Mouse (Mus musculus): ENCODE measurements at regions not wholly inside any gene's neighbourhood (a gene's known extent, or its start where the extent isn't known, plus 50 kb on each side); places are given as distances from the start of the nearest gene placed in this dataset.

DNA sequence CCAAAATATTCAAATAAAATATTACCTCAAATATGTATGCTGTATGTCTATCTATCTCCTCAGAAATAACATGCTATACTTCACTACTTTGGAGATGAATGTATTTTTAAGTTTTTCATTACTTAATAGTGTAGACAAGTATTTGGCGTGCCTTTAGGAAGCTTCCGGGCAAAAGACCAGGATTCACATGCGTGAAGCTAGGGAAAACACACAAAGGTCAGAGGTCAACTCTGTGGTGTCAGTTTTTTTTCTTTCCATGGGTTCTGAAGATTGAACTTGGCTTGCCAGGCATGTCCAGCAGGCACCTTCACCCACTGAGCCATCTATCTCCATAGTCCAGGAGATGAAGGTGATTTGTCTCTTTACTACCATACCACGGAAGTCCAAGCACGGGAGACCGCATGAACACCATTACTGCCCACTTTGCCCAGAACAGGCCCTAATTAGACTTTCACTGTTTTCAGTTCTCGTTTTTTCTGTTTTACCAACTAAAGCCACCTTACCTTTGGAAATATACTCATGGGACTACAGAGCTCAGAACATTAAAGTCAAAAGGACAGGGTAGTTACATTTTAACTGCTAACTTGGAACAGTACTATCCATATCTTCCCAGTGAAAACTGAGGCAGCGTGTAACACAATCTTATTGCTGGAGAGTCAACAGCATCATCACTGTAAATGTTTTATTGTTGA lies 76.9 kb upstream of the Ak4 start:
- no peak for TF ChIP-seq CTCF (IDR thresholded peaks at IDR 0.05; ENCODE audit: low read depth)
- H3K9me3 ChIP-seq (ENCODE audit: low read length), result no peaks in the 10 kb centered on the region
- peaks cover 27% of the 10 kb centered on the region for H3K36me3 ChIP-seq (ENCODE audit: insufficient read depth)
- H3K9ac ChIP-seq, result no peak overlapping the region
- no peak overlapping the region for H3K4me2 ChIP-seq (ENCODE audit: low read depth)
- no peak overlapping the region for H3K27ac ChIP-seq (ENCODE audit: low read depth, low read length)
- H3K4me3 ChIP-seq (ENCODE audit: low read depth, low read length), result no peak overlapping the region
- no peak for DNase-seq
- WGBS, result 95% methylated on average over 8 of the region's 8 CpGs
- no peaks in the 10 kb centered on the region for H3K4me1 ChIP-seq (ENCODE audit: insufficient read depth)
- no peak for ATAC-seq
- no peaks in the 10 kb centered on the region for H3K27me3 ChIP-seq (ENCODE audit: insufficient read depth, low read length)

- Histone ChIP-seq H3K4me3 (ENCODE audit: low read depth, low read length) (no peak overlapping the region), H3K4me2 (ENCODE audit: low read depth) (no peak overlapping the region), H3K4me1 (ENCODE audit: insufficient read depth) (no peaks in the 10 kb centered on the region), H3K9ac (no peak overlapping the region), H3K27ac (ENCODE audit: low read depth, low read length) (no peak overlapping the region), H3K27me3 (ENCODE audit: insufficient read depth, low read length) (no peaks in the 10 kb centered on the region), H3K36me3 (ENCODE audit: insufficient read depth) (peaks cover 17% of the 10 kb centered on the region), H3K9me3 (ENCODE audit: low read length) (no peaks in the 10 kb centered on the region)
- no peak for TF ChIP-seq CTCF (IDR thresholded peaks at IDR 0.05; ENCODE audit: low read depth)
- DNase-seq (no peak), ATAC-seq (no peak)
These were observed 75.7 kb upstream of the Jak1 start for GRCm38 (mm10) chr4:101340741-101341140.

DNA sequence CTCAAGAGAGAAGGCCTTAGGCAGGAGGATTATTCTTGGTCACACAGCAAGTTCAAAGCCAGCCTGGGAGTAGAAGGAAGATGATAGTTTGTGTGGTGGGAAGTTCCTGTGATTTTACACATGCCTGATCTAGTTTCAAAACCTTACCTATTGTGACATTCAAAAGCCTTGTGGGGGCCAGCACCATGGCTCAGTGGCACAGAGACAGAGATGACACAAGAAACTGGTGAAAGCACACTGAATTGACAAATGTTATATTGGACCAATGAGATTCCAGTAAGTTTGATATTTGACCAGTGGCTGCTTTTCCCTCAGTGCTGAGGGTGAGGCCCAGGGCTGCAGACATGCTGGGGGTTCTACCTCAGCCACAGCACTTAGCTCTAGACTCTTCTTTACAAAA lies 73.1 kb upstream of the Jak1 start:
- Histone ChIP-seq H3K27ac (ENCODE audit: low read depth, low read length) (no peak overlapping the region), H3K9me3 (ENCODE audit: low read length) (no peaks in the 10 kb centered on the region), H3K4me1 (ENCODE audit: insufficient read depth) (no peaks in the 10 kb centered on the region), H3K4me2 (ENCODE audit: low read depth) (no peak overlapping the region), H3K36me3 (ENCODE audit: insufficient read depth) (no peaks in the 10 kb centered on the region), H3K9ac (no peak overlapping the region), H3K27me3 (ENCODE audit: insufficient read depth, low read length) (no peaks in the 10 kb centered on the region), H3K4me3 (ENCODE audit: low read depth, low read length) (no peak overlapping the region)
- ATAC-seq (no peak), DNase-seq (no peak)
- TF ChIP-seq CTCF (IDR thresholded peaks at IDR 0.05; ENCODE audit: low read depth), result no peak

GRCm38 (mm10) chr4:101336811-101337210 lies 71.7 kb upstream of the Jak1 start:
- WGBS, result 50% methylated on average over 4 of the region's 4 CpGs
- Histone ChIP-seq H3K4me1 (ENCODE audit: insufficient read depth) (no peaks in the 10 kb centered on the region), H3K4me2 (ENCODE audit: low read depth) (no peak overlapping the region), H3K27ac (ENCODE audit: low read depth, low read length) (no peak overlapping the region), H3K9me3 (ENCODE audit: low read length) (no peaks in the 10 kb centered on the region), H3K27me3 (ENCODE audit: insufficient read depth, low read length) (no peaks in the 10 kb centered on the region), H3K4me3 (ENCODE audit: low read depth, low read length) (no peak overlapping the region), H3K9ac (no peak overlapping the region), H3K36me3 (ENCODE audit: insufficient read depth) (no peaks in the 10 kb centered on the region)
- DNase-seq (no peak), ATAC-seq (no peak)
- TF ChIP-seq CTCF (IDR thresholded peaks at IDR 0.05; ENCODE audit: low read depth), result no peak

GRCm38 (mm10) chr4:101336371-101336770 lies 71.3 kb upstream of the Jak1 start:
- no peak overlapping the region for H3K4me2 ChIP-seq (ENCODE audit: low read depth)
- H3K9ac ChIP-seq, result no peak overlapping the region
- DNase-seq (no peak), ATAC-seq (no peak)
- no peaks in the 10 kb centered on the region for H3K4me1 ChIP-seq (ENCODE audit: insufficient read depth)
- H3K4me3 ChIP-seq (ENCODE audit: low read depth, low read length), result no peak overlapping the region
- no peak overlapping the region for H3K27ac ChIP-seq (ENCODE audit: low read depth, low read length)
- H3K9me3 ChIP-seq (ENCODE audit: low read length), result no peaks in the 10 kb centered on the region
- no peaks in the 10 kb centered on the region for H3K27me3 ChIP-seq (ENCODE audit: insufficient read depth, low read length)
- no peaks in the 10 kb centered on the region for H3K36me3 ChIP-seq (ENCODE audit: insufficient read depth)
- no peak for TF ChIP-seq CTCF (IDR thresholded peaks at IDR 0.05; ENCODE audit: low read depth)

GRCm38 (mm10) chr4:101333868-101334267 lies 68.8 kb upstream of the Jak1 start:
- 95% methylated on average over 10 of the region's 10 CpGs for WGBS
- Histone ChIP-seq H3K9me3 (ENCODE audit: low read length) (no peaks in the 10 kb centered on the region), H3K36me3 (ENCODE audit: insufficient read depth) (no peaks in the 10 kb centered on the region), H3K4me3 (ENCODE audit: low read depth, low read length) (no peak overlapping the region), H3K9ac (no peak overlapping the region), H3K27me3 (ENCODE audit: insufficient read depth, low read length) (no peaks in the 10 kb centered on the region), H3K4me1 (ENCODE audit: insufficient read depth) (no peaks in the 10 kb centered on the region), H3K4me2 (ENCODE audit: low read depth) (no peak overlapping the region), H3K27ac (ENCODE audit: low read depth, low read length) (no peak overlapping the region)
- DNase-seq, result no peak
- ATAC-seq, result no peak
- no peak for TF ChIP-seq CTCF (IDR thresholded peaks at IDR 0.05; ENCODE audit: low read depth)

- Histone ChIP-seq H3K27ac (ENCODE audit: low read depth, low read length) (no peak overlapping the region), H3K9ac (no peak overlapping the region), H3K4me2 (ENCODE audit: low read depth) (no peak overlapping the region), H3K27me3 (ENCODE audit: insufficient read depth, low read length) (no peaks in the 10 kb centered on the region), H3K4me1 (ENCODE audit: insufficient read depth) (no peaks in the 10 kb centered on the region), H3K9me3 (ENCODE audit: low read length) (no peaks in the 10 kb centered on the region), H3K36me3 (ENCODE audit: insufficient read depth) (no peaks in the 10 kb centered on the region), H3K4me3 (ENCODE audit: low read depth, low read length) (no peak overlapping the region)
- ATAC-seq (no peak), DNase-seq (no peak)
- no peak for TF ChIP-seq CTCF (IDR thresholded peaks at IDR 0.05; ENCODE audit: low read depth)
- 69% methylated on average over 3 of the region's 3 CpGs for WGBS
These were observed 68.0 kb upstream of the Jak1 start for GRCm38 (mm10) chr4:101333036-101333435.

All from forebrain, postnatal 0 days (tissue).